Mouse (Mus musculus) frontal cortex, adult 2 months (tissue): ENCODE data around the gene Il34. TPM values are rescaled to one million over a fixed set of nuclear protein-coding genes. Genes with fewer than 3 reads are reported as not detected.

Experiments
- DNase-seq, 2 experiments: peaks; one replicate each; pipeline ENCODE4 v3.0.0; 2022; ENCODE audit warnings: low spot score in 1 of 2; ENCODE audit errors: extremely low spot score in 1 of 2
- polyA plus RNA-seq: library from polyadenylated mRNA; depleted of rRNA; stranded (reverse); fragments of >200 nt; gene quantifications from 2 replicates; pipeline ENCODE4 v1.2.3, GENCODE M21; 2012

The Il34 gene
- polyA plus RNA-seq, 1 experiment, result 119 TPM

DNA sequence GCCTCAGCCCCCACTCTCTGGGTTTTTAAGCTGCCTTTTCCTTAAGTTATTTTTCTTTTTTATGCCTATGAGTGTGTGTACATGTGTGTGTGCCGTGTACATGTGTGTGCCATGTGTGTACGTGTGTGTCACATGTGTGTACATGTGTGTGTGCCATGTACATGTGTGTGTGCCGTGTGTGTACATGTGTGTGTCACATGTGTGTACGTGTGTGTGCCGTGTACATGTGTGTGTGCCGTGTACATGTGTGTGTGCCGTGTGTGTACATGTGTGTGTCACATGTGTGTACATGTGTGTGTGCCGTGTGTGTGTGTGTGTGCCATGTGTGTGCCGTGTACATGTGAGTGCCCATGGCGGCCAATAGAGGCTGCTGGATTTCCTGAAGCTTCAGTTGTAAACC is 60.6 kb downstream of the Il34 start:
- no peak for DNase-seq

DNA sequence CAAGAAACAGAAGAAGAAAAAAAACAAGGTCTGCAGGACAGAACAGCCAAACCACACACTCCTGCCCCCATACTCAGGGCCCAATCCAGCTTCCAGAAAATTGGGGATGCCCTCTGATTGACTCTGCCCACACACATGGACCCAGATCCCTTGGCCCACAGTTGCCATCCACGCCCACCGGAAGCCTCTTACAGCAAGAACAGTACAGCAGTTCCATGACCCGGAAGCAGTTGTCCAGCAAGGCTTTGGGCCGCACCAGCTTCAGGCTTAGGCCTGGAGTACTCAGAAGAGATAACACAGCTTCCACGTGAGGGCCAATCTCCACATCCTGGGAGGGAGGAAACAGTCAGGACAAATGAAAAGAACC is 63.3 kb downstream of the Il34 start:
- DNase-seq, result no peak

DNA sequence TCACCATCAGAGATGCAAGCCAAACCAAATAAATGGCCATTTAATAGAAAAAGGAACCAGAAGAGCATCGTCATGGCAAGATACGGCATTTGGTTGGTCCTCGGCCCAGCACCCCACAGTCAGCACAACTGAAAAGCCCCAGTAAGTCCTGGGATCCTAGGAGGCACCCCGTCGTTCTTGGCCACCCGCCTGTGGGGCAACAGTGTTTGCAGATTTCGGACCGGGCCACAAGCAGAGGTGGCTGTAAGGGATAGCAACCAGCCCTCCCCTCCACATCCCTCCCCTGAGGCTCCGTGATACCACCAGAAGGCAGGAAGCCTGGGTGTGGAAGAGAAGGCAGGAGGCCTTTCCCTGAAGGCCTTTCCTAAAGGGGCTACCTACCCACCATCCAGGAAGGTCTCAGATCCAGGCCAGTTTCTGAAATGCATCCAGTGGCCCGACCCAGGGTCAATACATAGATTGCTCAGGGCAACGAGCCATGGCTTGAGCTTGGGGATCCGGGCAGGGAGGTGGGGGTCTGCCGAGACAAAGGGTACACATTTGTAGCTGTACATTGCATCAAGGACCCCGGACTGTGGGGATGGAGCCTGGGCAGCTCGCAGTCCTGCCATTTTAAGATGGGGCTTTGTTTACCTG is 63.8 kb downstream of the Il34 start:
- no peak for DNase-seq

DNA sequence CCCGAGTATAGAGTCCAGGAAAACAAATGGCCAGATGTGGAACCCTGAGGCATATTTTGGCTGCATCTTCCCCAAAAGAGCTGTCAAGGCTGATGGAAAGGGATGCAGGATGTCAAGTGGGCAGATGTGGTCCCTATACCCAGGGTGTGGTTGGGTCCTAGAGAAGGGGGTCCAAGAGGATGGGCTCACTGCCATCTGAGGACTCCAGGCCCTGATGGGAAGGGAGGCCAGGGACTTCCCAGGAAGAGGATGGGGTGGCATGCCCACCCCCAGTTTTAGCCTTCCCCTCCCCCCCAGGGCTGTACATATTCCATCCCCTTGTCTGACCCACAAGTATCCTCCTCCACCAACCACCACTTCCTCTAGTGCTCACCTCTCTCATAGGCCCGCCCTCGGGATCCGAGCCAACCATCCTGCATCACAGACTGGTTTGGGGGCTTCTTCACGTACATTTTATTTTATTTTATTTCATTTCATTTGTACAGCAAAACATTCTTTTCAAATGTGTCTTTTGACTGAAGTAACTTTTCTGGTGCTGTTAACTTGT is 65.0 kb downstream of the Il34 start:
- DNase-seq, result no peak

DNA sequence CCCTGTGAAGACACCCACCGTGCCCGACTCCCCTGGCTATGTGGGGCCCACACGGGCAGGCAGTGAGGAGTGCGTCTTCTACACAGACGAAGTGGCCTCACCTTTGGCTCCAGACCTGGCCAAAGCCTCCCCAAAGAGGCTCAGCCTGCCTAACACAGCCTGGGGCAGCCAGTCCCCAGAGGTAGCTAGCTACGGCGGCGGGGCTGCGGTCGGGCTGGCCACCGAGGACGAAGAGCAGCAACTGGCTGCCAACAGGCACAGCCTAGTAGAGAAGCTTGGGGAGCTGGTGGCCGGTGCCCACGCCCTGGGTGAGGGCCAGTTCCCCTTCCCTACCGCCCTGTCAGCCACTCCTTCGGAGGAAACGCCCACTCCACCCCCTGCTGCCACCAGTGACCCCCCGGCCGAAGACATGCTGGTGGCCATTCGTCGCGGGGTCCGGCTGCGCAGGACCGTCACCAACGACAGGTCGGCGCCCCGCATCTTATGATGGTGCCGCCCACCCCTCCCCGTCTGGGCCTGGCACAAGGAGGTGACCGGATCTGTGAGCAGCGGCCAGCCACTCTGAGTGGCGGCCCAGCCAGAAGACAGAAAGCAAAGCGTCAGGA is 67.0 kb downstream of the Il34 start:
- no peak for DNase-seq

DNA sequence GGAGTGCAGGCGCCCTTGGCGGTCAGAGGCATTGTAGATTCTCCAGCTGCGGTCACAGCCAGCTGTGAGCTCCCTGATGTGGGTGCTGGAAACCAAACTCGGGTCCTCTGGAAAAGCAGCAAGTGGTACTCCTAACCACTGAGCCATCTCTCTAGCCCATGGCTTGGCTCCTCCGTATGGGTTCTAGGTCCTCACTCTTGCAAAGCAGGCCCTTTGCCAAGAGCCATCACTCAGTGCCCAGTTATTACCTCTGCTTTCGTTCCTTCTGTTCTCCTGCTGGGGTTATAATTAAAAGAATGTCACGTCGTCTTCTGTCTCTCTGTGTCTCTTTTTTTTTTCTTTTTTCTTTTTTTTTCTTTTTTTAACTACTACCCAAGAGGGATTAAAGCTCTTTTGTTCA is 72.7 kb downstream of the Il34 start:
- no peak for DNase-seq

DNA sequence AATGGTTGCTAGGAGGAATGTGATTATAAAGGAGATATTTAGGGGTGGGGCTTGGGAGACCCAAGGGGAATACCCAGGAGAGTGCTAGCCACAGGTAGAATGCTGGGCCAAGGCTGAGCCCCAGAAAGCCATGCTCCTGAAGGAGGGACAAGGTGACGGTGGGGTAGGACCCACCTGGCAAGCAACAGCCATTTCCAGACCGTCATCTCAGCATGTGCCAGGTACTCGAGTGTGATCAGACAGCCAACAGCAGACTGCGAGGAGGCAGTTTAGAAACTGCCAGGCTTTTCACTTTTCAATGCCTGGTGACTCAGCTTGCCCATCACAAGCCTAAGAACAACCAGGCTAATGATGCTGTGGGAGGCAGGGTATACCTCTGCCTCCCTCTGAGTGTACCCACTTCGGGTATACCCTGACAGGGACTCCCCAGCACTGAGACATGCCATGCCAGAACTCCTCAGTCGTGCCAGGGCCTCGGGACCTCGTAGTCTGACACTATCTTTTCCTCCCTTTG is 74.3 kb downstream of the Il34 start:
- peak in 1 of 2 experiments; percentile 56 for DNase-seq

DNA sequence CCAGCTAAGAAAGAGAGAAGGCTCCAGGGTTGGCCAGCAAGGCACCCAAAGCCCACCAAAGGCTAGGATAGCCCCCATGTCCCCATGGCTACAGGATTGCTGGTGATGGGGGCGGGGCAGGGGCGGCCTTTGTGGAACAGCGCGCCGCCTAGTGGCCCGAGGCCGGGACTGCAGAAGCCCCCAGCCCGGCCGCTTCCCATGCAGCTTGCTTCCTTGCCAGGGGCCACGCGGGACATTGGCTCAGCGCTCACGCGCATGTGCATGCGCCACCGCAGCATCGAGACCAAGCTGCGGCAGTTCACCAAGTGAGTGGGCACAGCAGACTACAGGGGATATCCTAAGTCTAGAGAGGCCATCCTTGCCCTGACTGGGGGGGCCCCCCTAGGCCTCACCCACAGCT is 78.8 kb downstream of the Il34 start:
- peak in 1 of 2 experiments; percentile 67 for DNase-seq

DNA sequence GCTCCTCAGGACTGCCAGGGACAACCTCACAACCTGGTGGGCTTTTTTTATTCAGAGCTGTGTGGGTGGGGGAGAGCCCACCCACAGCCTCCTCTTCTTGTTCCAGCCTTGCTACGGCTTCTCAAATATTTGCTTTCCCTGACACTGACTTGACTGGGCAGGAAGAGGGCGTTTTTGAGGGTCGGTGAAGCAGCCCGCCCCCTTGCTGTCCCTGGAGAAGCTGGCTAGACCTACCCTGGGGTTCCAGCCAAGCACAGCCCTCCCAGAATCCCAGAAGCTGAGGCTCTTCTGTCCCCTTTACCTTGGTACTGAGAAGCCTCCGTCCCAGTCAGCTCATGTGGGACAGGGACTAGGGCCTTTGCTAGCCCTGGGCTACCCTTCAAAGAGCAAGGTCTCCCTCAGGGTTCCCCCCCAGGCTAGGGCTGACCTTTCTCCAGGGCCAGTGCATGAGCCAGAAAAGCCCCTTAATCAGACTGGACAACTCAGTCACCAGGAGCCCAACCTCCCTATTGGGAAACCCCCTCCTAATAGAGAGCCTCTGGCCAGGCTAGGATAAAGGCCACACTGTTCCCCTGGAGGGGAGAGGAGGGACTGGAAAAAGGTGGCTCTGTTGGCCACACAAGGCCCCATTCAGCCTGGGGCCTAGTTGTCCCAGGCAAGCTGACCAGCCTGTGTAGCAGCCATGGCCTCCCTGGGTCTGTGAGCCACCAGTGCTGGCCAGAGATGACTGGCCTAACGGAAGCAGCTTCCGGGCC is 80.5 kb downstream of the Il34 start:
- peak; percentile 61 to 71 for DNase-seq

DNA sequence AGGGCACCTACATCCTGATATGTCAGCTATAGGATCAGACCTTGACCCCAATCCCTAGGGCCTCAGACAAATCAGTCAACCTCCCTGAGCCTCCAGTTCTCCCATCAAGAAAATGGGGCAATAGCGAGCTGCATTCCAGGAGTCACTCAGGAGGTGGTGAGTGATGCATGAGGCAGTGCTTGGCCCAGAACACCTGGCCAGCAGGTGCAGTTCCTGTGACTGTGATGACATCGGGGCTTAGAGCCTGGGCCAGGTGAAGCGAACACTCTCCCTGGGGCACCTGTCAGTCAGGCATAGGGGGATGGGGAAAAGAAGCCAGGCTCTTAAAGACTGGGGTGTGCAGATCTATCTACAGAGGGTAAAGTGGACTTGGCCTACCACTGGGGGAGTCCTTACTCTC is 81.2 kb downstream of the Il34 start:
- DNase-seq, result no peak

DNA sequence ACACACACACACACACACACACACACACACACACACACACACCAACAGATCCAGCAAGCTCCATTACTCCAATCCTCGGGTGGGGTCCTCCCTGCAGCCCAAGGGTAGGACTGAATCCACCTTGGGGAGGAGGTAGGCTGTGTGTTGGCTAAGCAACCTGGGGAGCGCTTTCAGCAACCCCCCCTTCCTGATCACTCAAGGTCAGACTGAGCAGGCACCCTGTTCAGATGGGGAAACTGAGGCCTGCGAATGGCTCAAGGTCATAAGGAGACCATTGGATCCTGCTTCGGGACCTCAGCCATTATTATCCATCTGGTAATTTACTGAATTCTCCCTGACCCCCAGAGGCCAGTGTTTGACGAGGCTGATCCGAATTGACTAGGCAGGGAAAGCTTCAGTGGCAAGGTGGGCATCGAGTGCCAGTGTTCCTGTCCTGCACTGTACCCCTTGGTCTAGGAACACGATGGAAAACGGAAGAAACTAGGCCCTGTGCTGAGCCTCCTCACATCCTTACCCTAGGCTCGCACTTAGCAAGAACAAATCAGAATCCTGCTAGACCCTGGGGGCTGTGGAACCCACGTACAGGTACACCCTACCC is 83.2 kb downstream of the Il34 start:
- DNase-seq, result no peak

DNA sequence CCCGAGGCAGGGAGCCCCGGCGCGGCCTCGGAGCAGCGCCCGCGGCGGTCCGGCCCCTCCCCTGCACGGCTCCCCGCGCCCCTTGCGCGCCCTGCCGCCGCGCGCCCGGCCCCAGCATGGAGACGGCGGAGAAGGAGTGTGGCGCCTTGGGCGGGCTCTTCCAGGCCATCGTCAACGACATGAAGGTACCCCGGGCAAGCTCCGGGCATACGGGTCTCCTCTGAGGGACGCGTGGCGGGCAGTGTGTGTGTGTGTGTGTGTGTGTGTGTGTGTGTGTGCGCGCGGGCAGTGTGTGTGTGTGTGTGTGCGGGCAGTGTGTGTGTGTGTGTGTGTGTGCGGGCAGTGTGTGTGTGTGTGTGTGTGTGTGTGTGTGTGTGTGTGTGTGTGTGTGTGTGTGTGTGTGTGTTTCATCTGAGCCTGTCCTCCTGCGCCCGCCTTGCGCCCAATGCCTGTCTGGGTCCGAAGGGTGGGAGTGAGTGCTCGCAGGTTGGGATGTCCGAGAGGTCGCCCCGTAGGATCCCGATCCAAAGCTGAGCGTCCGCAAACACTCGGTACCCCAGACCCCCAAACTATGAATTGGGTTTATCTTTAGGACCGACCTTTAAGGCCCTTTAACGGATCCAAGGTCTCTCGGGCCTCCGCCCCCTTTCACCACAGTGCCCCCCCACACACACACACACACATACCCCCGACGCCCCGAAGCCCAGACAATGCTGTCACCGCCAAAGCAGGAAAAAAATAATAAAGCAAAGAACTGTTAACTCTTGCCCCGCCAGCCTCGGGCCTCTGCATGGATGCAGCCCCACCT is 83.9 kb downstream of the Il34 start:
- DNase-seq, result no peak

DNA sequence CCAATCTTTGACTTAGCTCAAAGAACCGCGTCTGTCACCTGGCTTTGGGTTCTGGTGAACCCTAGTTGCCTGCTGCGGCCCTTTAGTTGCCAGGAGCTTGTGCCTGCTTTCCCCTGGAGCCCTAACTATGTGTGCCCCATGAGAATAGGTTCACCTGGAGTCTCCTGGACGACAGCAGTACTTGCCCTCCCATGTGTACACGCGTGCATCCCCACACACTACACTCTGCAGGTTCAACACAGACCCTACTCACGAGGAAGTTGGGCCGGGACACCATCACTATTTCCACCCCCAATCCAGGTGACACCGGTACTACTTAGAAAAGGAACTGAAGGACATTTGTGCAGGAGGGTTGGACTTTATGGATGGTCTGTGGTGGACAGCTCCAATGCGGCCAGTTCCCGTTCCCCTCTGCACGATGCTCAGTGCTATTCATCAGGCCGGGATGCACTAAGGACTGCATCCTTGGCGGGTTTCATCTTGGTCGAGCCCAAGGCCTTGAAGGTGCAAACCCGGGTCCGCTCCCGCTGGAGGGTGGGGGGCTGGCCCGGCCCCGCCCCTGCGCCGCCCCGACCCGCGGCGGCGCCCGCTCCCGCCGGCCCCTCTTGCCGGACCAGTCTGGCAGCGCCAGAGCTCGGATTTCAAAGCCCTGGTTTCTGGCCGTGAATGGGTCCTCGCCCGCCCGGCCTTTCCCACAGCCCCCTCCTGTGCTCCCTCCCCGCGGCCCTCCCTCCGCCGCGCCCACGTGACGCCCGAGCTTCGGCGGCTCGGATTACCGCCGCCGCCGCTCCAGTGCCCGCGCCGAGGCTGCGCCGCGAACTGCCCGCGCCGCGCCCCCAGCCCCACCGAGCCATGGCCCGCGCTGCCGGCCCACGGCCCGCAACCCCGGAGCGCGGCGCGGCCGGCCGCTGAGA is 84.8 kb downstream of the Il34 start, which contains the start of gene Mtss1l:
Mtss1l (plus strand) TSS at position 792 of the 914 bp plus-strand sequence.
- peak in 1 of 2 experiments; percentile 73 for DNase-seq

DNA sequence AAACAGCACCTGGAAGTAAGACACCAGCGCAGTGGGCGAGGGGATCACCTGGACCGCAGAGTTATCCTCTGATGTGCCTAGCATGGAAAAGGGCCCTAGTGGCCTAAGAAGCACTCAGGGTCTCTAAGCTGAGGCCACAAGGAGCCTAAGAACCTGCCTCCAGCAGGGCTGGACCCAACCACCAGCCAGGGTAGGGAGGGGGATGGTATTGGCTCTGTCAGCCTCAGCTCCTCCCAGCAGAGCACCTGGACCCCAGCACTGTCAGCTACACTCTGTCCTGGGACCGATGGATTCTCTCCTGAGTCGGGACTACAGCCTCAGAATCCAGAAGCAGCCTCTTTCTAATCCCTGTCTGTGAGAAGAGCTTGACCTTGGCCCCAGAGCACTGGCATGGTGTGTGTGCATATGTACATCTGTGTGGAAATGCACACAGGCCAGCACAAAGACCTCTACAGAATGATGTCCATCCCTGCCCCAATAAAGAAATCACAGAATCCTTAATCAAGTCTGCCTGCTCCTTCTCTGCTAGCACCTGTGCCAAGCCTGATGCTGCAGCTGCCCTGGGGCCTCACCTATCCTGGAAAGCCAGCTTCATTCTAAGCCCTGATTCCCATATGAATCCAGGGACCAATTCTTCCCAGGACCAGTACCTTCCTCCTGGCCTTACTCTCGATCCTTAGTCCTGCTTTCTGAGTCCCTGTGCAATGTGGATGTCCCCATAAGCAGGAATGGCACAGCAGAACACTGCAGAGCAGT is 85.6 kb downstream of the Il34 start:
- no peak for DNase-seq

DNA sequence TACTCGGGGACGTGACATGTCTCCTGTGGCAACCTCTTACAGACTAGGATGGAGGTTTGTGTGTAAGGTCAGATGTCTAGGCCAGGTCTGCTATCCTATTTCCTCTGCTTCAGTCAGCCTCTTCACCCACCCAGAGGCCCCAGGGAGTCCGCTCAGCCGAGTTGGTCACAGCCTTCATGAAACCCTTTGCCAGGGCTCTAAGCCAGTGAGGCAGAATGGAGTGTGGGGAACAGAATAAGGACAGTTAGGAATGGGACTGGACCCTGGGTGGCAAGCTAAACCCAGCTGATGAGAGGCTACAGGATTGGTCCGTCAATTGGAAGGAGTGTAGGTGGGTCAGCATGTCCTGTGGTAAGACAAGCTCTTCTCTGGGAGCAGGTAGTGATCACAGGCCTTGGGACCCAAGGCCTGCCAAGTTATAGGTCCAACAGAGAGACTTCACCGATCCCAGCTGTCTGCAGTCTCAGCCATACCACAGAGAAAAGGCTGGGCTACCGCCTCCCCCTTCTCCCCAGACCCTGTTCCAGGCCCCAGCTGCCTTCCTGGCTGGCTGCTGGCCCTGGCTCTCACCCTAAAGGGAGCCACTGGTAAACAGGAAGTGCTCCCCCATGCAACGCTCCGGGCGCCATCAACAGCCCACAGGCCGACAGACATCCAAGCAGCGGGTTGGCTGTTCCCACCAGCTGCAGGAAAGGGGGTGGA is 86.6 kb downstream of the Il34 start:
- DNase-seq, result peak in 1 of 2 experiments; percentile 53

DNA sequence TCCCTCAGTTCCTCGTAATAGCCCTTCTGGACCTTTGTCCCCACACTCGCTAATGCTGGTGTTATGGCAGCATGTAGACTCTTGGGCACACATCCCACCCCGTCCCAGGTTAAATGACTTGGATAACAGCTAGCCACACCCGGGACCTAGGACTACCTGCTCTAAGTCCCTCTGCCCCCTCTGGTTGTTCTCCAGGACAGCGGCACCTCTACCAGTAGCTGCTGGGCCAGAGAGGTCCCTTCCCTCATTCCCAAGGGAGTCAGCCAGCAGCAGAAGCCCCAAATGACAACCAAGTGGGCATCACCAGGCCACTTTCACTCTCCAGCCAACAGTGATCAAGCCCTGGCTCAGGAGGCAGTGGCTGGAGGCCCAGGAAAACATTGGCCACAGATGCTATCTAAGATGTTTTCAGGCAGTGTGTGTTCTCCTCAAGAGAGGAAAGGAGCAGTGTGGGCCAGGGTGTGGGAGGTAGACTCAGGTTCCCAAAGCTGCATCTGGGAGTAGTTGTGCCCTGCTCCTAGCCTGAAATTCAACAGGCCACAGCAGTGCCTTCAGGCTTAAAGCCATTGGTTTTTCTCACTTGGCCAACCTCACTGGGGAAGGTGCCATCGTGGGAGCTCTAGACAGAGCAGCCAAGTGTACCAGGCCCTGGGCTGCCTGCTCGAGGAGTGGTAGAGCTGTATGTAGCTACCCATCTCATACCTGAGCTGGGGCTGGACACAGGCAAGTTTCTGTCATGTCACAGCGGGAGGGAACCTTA is 87.3 kb downstream of the Il34 start:
- no peak for DNase-seq

DNA sequence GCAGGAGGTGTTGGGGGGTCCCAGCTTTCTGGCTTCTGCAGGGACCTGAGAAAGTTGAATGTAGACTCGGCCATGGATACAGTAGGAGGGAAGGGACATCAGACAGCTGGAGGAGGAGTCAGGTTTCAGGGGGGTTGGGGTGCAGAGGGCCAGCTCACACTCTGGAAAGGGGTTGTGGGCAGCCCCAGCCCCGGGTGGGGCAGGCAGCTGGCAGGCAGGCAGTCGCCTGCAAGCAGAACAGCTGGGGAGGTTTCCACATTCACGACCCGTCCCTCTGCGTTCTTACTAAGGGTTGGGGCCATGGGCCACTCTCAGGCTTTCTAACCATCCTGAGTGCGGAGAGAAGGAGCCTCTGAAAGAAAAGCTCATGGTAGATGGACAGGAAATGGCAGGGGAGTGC is 88.6 kb downstream of the Il34 start:
- DNase-seq, result no peak
